Mouse (Mus musculus) common myeloid progenitor, adult 5-6 weeks (primary cell): ENCODE results near the gene Nabp2. TPM values are rescaled to one million over a fixed set of nuclear protein-coding genes. Genes with fewer than 3 reads are reported as not detected.

Source experiments
- ATAC-seq: replicated peaks from 2 replicates; pipeline ENCODE4 v1.8.0; 2016; ENCODE audit warnings: low read depth, mild to moderate bottlenecking, moderate TSS enrichment, inconsistent platforms; ENCODE audit not compliant: poor library complexity, severe bottlenecking
- total RNA-seq: library from RNA; stranded (forward); fragments of 200-1000, 187-1606 nt; gene quantifications from 2 replicates; pipeline ENCODE4 v1.2.3, GENCODE M21; 2017

The Nabp2 gene
- total RNA-seq, 1 experiment from 2014 or later = 45.7 TPM

GRCm38 (mm10) chr10:128396017-128396673, 15.1 kb downstream of the Nabp2 start:
- ATAC-seq = no peak

GRCm38 (mm10) chr10:128391850-128392249, 19.4 kb downstream of the Nabp2 start:
- ATAC-seq = no peak

GRCm38 (mm10) chr10:128390366-128390765, 20.9 kb downstream of the Nabp2 start:
- ATAC-seq = no peak

- peak; percentile 45 for ATAC-seq
These were observed 21.7 kb downstream of the Nabp2 start for GRCm38 (mm10) chr10:128389570-128389969.

- no peak for ATAC-seq
These were observed 22.4 kb downstream of the Nabp2 start for GRCm38 (mm10) chr10:128388941-128389340.

GRCm38 (mm10) chr10:128385902-128386301, 25.4 kb downstream of the Nabp2 start:
- ATAC-seq = no peak

GRCm38 (mm10) chr10:128382482-128382881, 28.8 kb downstream of the Nabp2 start:
- no peak for ATAC-seq

- 0 out of 2 replicates have a peak, but pooled peaks have one; percentile 36 for ATAC-seq
These were observed 30.7 kb downstream of the Nabp2 start for GRCm38 (mm10) chr10:128380565-128380964.

- no peak for ATAC-seq
These were observed 32.0 kb downstream of the Nabp2 start for GRCm38 (mm10) chr10:128379260-128379659.

GRCm38 (mm10) chr10:128378462-128378861, 32.8 kb downstream of the Nabp2 start:
- no peak for ATAC-seq

- ATAC-seq = no peak
These were observed 33.3 kb downstream of the Nabp2 start for GRCm38 (mm10) chr10:128377940-128378448.

GRCm38 (mm10) chr10:128377222-128377939, 33.9 kb downstream of the Nabp2 start:
- ATAC-seq = no peak

- peak; percentile 50 for ATAC-seq
These were observed 34.7 kb downstream of the Nabp2 start, which contains the start of gene Ankrd52 for GRCm38 (mm10) chr10:128376455-128377211. Gene Ankrd52, plus strand, starts transcription at chr10:128377115.

GRCm38 (mm10) chr10:128376099-128376454, 35.2 kb downstream of the Nabp2 start:
- no peak for ATAC-seq

GRCm38 (mm10) chr10:128374393-128374792, 36.9 kb downstream of the Nabp2 start:
- no peak for ATAC-seq

GRCm38 (mm10) chr10:128372989-128373748, 38.1 kb downstream of the Nabp2 start:
- peak; percentile 37 for ATAC-seq

- no peak for ATAC-seq
These were observed 39.1 kb downstream of the Nabp2 start for GRCm38 (mm10) chr10:128372142-128372541.

- no peak for ATAC-seq
These were observed 40.7 kb downstream of the Nabp2 start for GRCm38 (mm10) chr10:128370601-128371000.

GRCm38 (mm10) chr10:128370021-128370420, 41.3 kb downstream of the Nabp2 start:
- no peak for ATAC-seq

- ATAC-seq = no peak
These were observed 41.7 kb downstream of the Nabp2 start for GRCm38 (mm10) chr10:128369599-128369998.
